9 mouse cellular contexts compared by ENCODE assay signal in genomic region chr1:36134584-36134983, GRCm38 (mm10).
A peak's percentile ranks its signal among the peaks of the same experiment; 100 is the strongest.
DNase-seq lines count a peak whose midpoint lies in the region; ATAC-seq and TF ChIP-seq lines count a peak whose summit lies in the region.
"Had no signal": no experiment of that assay in that cellular context is flagged by ENCODE, and none has a peak within 500 bp of the region (broad histone marks: within the 10 kb centered on the region; RNA-seq: fewer than 3 reads in every experiment).

No protein-coding gene starts in this region.

- H3K4me1 ChIP-seq in liver, postnatal 0 days (ENCODE audit: insufficient read depth) = peaks cover 39% of the 10 kb centered on the region
- H3K4me1 ChIP-seq in thymus, adult 2 months (replicated peaks; ENCODE audit: control insufficient read depth, insufficient read depth, low read length) = peaks cover 38% of the 10 kb centered on the region
- H3K4me1 ChIP-seq: embryonic facial prominence, embryonic 12.5 days had no signal

- TF ChIP-seq EP300 in liver, postnatal 0 days (IDR thresholded peaks at IDR 0.05; ENCODE audit: low read depth) = no peak

- no peak overlapping the region for H3K4me3 ChIP-seq in liver, postnatal 0 days (ENCODE audit: low read depth, low read length)
- H3K4me3 ChIP-seq in thymus, adult 2 months (ENCODE audit: control insufficient read depth, insufficient read depth, low read length) = no peak overlapping the region
- H3K4me3 ChIP-seq: embryonic facial prominence, embryonic 12.5 days had no signal

- peak; percentile 46 for ATAC-seq in granulocyte monocyte progenitor cell, adult 5-6 weeks (replicated peaks; ENCODE audit: poor library complexity, severe bottlenecking)
- ATAC-seq in liver, postnatal 0 days = peak; percentile 30

- no peaks in the 10 kb centered on the region for H3K9me3 ChIP-seq in liver, postnatal 0 days (ENCODE audit: low read length)
- H3K9me3 ChIP-seq: embryonic facial prominence, embryonic 12.5 days had no signal

- no peak for TF ChIP-seq POLR2A in thymus, adult 2 months (IDR thresholded peaks at IDR 0.05; ENCODE audit: control insufficient read depth, extremely low read depth, insufficient read depth, low read length, poor library complexity)

- no peak overlapping the region for H3K9ac ChIP-seq in liver, postnatal 0 days (replicated peaks)
- H3K9ac ChIP-seq: embryonic facial prominence, embryonic 12.5 days had no signal

- WGBS in liver, postnatal 0 days (ENCODE audit: insufficient replicate concordance) = 0% methylated on average over 3 of the region's 3 CpGs
- WGBS in thymus, adult 2 months = 1% methylated on average over 3 of the region's 3 CpGs

- peak; percentile 98 for TF ChIP-seq CTCF in liver, postnatal 0 days (IDR thresholded peaks at IDR 0.05; ENCODE audit: low read depth)
- peak; percentile 25; the same call in 1 of the 2 replicates for TF ChIP-seq CTCF in thymus, adult 2 months (IDR thresholded peaks at IDR 0.05; ENCODE audit: borderline replicate concordance, control insufficient read depth, extremely low read depth, insufficient read depth, low read length, poor library complexity)

- no peak overlapping the region for H3K4me2 ChIP-seq in liver, postnatal 0 days (ENCODE audit: low read depth, low read length)
- H3K4me2 ChIP-seq: embryonic facial prominence, embryonic 12.5 days had no signal

- H3K27ac ChIP-seq in liver, postnatal 0 days (ENCODE audit: low read depth) = no peak overlapping the region
- no peak overlapping the region for H3K27ac ChIP-seq in thymus, adult 2 months (ENCODE audit: control insufficient read depth, insufficient read depth, low read length)
- H3K27ac ChIP-seq: embryonic facial prominence, embryonic 12.5 days had no signal

- DNase-seq in 416B (ENCODE audit: low read depth) = peak; percentile 83
- DNase-seq in adipocyte (ENCODE audit: low spot score) = peak; percentile 80
- DNase-seq in embryo, embryonic 10.5 days (ENCODE audit: low spot score) = peak; percentile 88
- peak; percentile 80 to 90 for DNase-seq in kidney, postnatal 25 days
- peak; percentile 86 for DNase-seq in liver, postnatal 0 days
- DNase-seq in ovary, adult 18-20 months (ENCODE audit: low spot score) = peak; percentile 25
- DNase-seq in thymus, adult 2 months = peak; percentile 84

- H3K36me3 ChIP-seq in liver, postnatal 0 days (replicated peaks; ENCODE audit: insufficient read depth, low read length) = no peaks in the 10 kb centered on the region
- no peaks in the 10 kb centered on the region for H3K36me3 ChIP-seq in thymus, adult 2 months (ENCODE audit: control insufficient read depth, insufficient read depth, low read length)
- H3K36me3 ChIP-seq: embryonic facial prominence, embryonic 12.5 days had no signal

- no peaks in the 10 kb centered on the region for H3K27me3 ChIP-seq in liver, postnatal 0 days (ENCODE audit: insufficient read depth, low read length)
- H3K27me3 ChIP-seq in thymus, adult 2 months (ENCODE audit: control insufficient read depth, insufficient read depth, low read length) = no peaks in the 10 kb centered on the region
- H3K27me3 ChIP-seq: embryonic facial prominence, embryonic 12.5 days had no signal

Comparison
In these comparisons a context has a peak if more than half of its experiments do, and no peak if none do; other contexts are left out.
1. DNase-seq: peak in every context shown above with its lines; median percentile 88 in embryo, embryonic 10.5 days; 86 in liver, postnatal 0 days; 85 in kidney, postnatal 25 days; 84 in thymus, adult 2 months; 83 in 416B; 80 in adipocyte; 25 in ovary, adult 18-20 months.